Mouse (Mus musculus): ENCODE data around the gene Npepps. TPM values are rescaled to one million over a fixed set of nuclear protein-coding genes. Genes with fewer than 3 reads are reported as not detected.
"Not testable (repeated sequence)": the region's sequence is repeated elsewhere in the genome, so short reads cannot be mapped to it uniquely, and the experiment has no call there.

Npepps gene
- total and polyA plus RNA-seq, 3 experiments, result 24.1 to 80.1 (median 77.7) TPM

- Histone ChIP-seq H3K4me1 (ENCODE audit: control insufficient read depth, insufficient read depth, low read length) (no peaks in the 10 kb centered on the region; the same call in 1 of the 2 replicates), H3K79me2 (replicated peaks; ENCODE audit: control insufficient read depth, insufficient read depth, low read length) (no peaks in the 10 kb centered on the region), H3K9ac (ENCODE audit: low read depth, low read length) (no peak overlapping the region), H3K36me3 (ENCODE audit: control insufficient read depth, insufficient read depth, low read length) (peaks cover 4% of the 10 kb centered on the region), H3K27ac (no peak overlapping the region), H3K27me3 (ENCODE audit: control insufficient read depth, insufficient read depth, low read length) (no peaks in the 10 kb centered on the region), H3K4me3 (no peak overlapping the region)
- 80% methylated on average over 6 of the region's 6 CpGs for WGBS
- no peak for TF ChIP-seq POLR2A (IDR thresholded peaks at IDR 0.05; ENCODE audit: insufficient read depth, low read depth, low read length)
- TF ChIP-seq EP300 (IDR thresholded peaks at IDR 0.05; ENCODE audit: insufficient read depth, low read depth, low read length), result no peak
- no peak for TF ChIP-seq CTCF (IDR thresholded peaks at IDR 0.05)
- intact Hi-C loops (cut with DNase I), result no loop called here
- peak in 1 of 2 experiments; percentile 13 for DNase-seq
These were observed 89.4 kb downstream of the Npepps start for GRCm38 (mm10) chr11:97190992-97191391.

- H3K9ac ChIP-seq (ENCODE audit: low read depth, low read length); H3K27me3 ChIP-seq (ENCODE audit: control insufficient read depth, insufficient read depth, low read length); H3K79me2 ChIP-seq (replicated peaks; ENCODE audit: control insufficient read depth, insufficient read depth, low read length); H3K4me3 ChIP-seq; H3K36me3 ChIP-seq (ENCODE audit: control insufficient read depth, insufficient read depth, low read length); DNase-seq; H3K4me1 ChIP-seq (ENCODE audit: control insufficient read depth, insufficient read depth, low read length); H3K27ac ChIP-seq: not testable (repeated sequence)
- intact Hi-C loops (cut with DNase I), result loop anchor here (5.0 to 10.0 kb wide), 3 partner anchors 123 to 515 kb away; partner anchors contain the start of genes Pcgf2 and Psmb3
- TF ChIP-seq CTCF (IDR thresholded peaks at IDR 0.05), result 0 out of 2 replicates have a peak, but pooled peaks have one; percentile 13
- 85% methylated on average over 6 of the region's 6 CpGs for WGBS
These were observed 90.8 kb downstream of the Npepps start for GRCm38 (mm10) chr11:97189645-97190044.

GRCm38 (mm10) chr11:97189231-97189630 is 91.2 kb downstream of the Npepps start:
- no peaks in the 10 kb centered on the region for H3K79me2 ChIP-seq (replicated peaks; ENCODE audit: control insufficient read depth, insufficient read depth, low read length)
- intact Hi-C loops (cut with DNase I), result loop anchor here (5.0 to 10.0 kb wide), 3 partner anchors 123 to 516 kb away; partner anchors contain the start of genes Pcgf2 and Psmb3
- 35% methylated on average over 3 of the region's 3 CpGs for WGBS
- TF ChIP-seq CTCF (IDR thresholded peaks at IDR 0.05), result no peak
- no peak for TF ChIP-seq POLR2A (IDR thresholded peaks at IDR 0.05; ENCODE audit: insufficient read depth, low read depth, low read length)
- no peak for TF ChIP-seq EP300 (IDR thresholded peaks at IDR 0.05; ENCODE audit: insufficient read depth, low read depth, low read length)
- DNase-seq, result no peak
- no peak overlapping the region; the same call in 1 of the 2 replicates for H3K4me3 ChIP-seq
- H3K36me3 ChIP-seq (ENCODE audit: control insufficient read depth, insufficient read depth, low read length), result peaks cover 11% of the 10 kb centered on the region
- no peaks in the 10 kb centered on the region; the same call in 1 of the 2 replicates for H3K4me1 ChIP-seq (ENCODE audit: control insufficient read depth, insufficient read depth, low read length)
- H3K9ac ChIP-seq (ENCODE audit: low read depth, low read length), result no peak overlapping the region
- no peak overlapping the region; the same call in 1 of the 2 replicates for H3K27ac ChIP-seq
- no peaks in the 10 kb centered on the region for H3K27me3 ChIP-seq (ENCODE audit: control insufficient read depth, insufficient read depth, low read length)

- WGBS, result under 1% methylated on average over 15 of the region's 15 CpGs
- H3K27me3 ChIP-seq (ENCODE audit: control insufficient read depth, insufficient read depth, low read length), result no peaks in the 10 kb centered on the region
- H3K79me2 ChIP-seq (replicated peaks; ENCODE audit: control insufficient read depth, insufficient read depth, low read length), result no peaks in the 10 kb centered on the region
- DNase-seq, result no peak
- peak overlapping the region; percentile 44 for H3K9ac ChIP-seq (ENCODE audit: low read depth, low read length)
- H3K4me3 ChIP-seq, result peak overlapping the region; percentile 76
- H3K27ac ChIP-seq, result peak overlapping the region; percentile 97
- peaks cover 11% of the 10 kb centered on the region for H3K36me3 ChIP-seq (ENCODE audit: control insufficient read depth, insufficient read depth, low read length)
- intact Hi-C loops (cut with DNase I), result loop anchor here (5.0 to 10.0 kb wide), 3 partner anchors 124 to 516 kb away; partner anchors contain the start of genes Pcgf2 and Psmb3
- H3K4me1 ChIP-seq (ENCODE audit: control insufficient read depth, insufficient read depth, low read length), result no peaks in the 10 kb centered on the region; the same call in 1 of the 2 replicates
- TF ChIP-seq CTCF (IDR thresholded peaks at IDR 0.05) (no peak), EP300 (IDR thresholded peaks at IDR 0.05; ENCODE audit: insufficient read depth, low read depth, low read length) (no peak), POLR2A (IDR thresholded peaks at IDR 0.05; ENCODE audit: insufficient read depth, low read depth, low read length) (no peak)
These were observed 91.8 kb downstream of the Npepps start for GRCm38 (mm10) chr11:97188643-97188955.

- Histone ChIP-seq H3K27ac (peak within 1 kb of the TSS; percentile 97), H3K9ac (ENCODE audit: low read depth, low read length) (peak within 1 kb of the TSS; percentile 95), H3K36me3 (ENCODE audit: control insufficient read depth, insufficient read depth, low read length) (peaks cover 15% of the 10 kb centered on the region), H3K27me3 (ENCODE audit: control insufficient read depth, insufficient read depth, low read length) (no peaks in the 10 kb centered on the region), H3K4me3 (peak within 1 kb of the TSS; percentile 86), H3K79me2 (replicated peaks; ENCODE audit: control insufficient read depth, insufficient read depth, low read length) (peaks cover 2% of the 10 kb centered on the region; the same call in 1 of the 2 replicates), H3K4me1 (ENCODE audit: control insufficient read depth, insufficient read depth, low read length) (no peaks in the 10 kb centered on the region; the same call in 1 of the 2 replicates)
- 1% methylated on average over 70 of the region's 101 CpGs for WGBS
- intact Hi-C loops (cut with DNase I), result loop anchor here (2.0 to 10.0 kb wide), 4 partner anchors 37 to 517 kb away; partner anchors contain the start of genes Pcgf2, Psmb3 and Tbkbp1
- TF ChIP-seq CTCF (IDR thresholded peaks at IDR 0.05) (no peak), EP300 (IDR thresholded peaks at IDR 0.05; ENCODE audit: insufficient read depth, low read depth, low read length) (peak; percentile 58; the same call in 1 of the 2 replicates), POLR2A (IDR thresholded peaks at IDR 0.05; ENCODE audit: insufficient read depth, low read depth, low read length) (peak; percentile 83)
- peak; percentile 98 to 100 for DNase-seq
These were observed 92.4 kb downstream of the Npepps start, which contains the start of gene Kpnb1 for GRCm38 (mm10) chr11:97187764-97188642. Gene Kpnb1 (minus strand): TSS chr11:97187881.

Data from heart, adult 2 months (tissue).